Mouse (Mus musculus) C2C12 (cell line): ENCODE measurements at regions not wholly inside any gene's neighbourhood (a gene's known extent, or its start where the extent isn't known, plus 50 kb on each side); places are given as distances from the start of the nearest gene placed in this dataset.

Experiments
- CTCF ChIP-seq: IDR thresholded peaks from one replicate; pipeline ENCODE4 v1.5.1; 2011; ENCODE audit not compliant: control insufficient read depth, insufficient read depth, insufficient read length
- FOSL1 ChIP-seq: IDR thresholded peaks from one replicate; pipeline ENCODE4 v1.8.0; 2011; ENCODE audit warnings: mild to moderate bottlenecking, low read length; ENCODE audit not compliant: poor library complexity, insufficient read depth, severe bottlenecking
- MAX ChIP-seq: IDR thresholded peaks from one replicate; pipeline ENCODE4 v1.6.1; 2011; ENCODE audit warnings: mild to moderate bottlenecking, control low read depth
- MYOG ChIP-seq: IDR thresholded peaks from one replicate; pipeline ENCODE4 v1.6.1; 2011; ENCODE audit not compliant: control insufficient read depth, insufficient read length; ENCODE audit errors: extremely low read depth
- USF1 ChIP-seq: IDR thresholded peaks from one replicate; pipeline ENCODE4 v1.6.1; 2011; ENCODE audit warnings: low read depth, mild to moderate bottlenecking, control low read depth, moderate library complexity

GRCm38 (mm10) chr15:72201791-72202190, 1632.6 kb upstream of the Gm6569 start:
- no peak for TF ChIP-seq MAX
- no peak for TF ChIP-seq FOSL1
- no peak for TF ChIP-seq CTCF
- TF ChIP-seq USF1: no peak
- no peak for TF ChIP-seq MYOG
